Mouse (Mus musculus) limb, embryonic 13.5 days (tissue): ENCODE data around the gene Gm2244. TPM values are rescaled to one million over a fixed set of nuclear protein-coding genes. Genes with fewer than 3 reads are reported as not detected.
"Not testable (repeated sequence)": the region's sequence is repeated elsewhere in the genome, so short reads cannot be mapped to it uniquely, and the experiment has no call there.

ENCODE experiments used
- ATAC-seq: fragments of 200-750 bp; cut with Nextera tagmentation; 2 replicates; pipeline ENCODE4 v1.8.0; 2017; ENCODE audit warnings: low read depth, moderate number of reproducible peaks, moderate TSS enrichment; ENCODE audit not compliant: low FRiP score
- H3K27ac ChIP-seq: fragments of 300-500 bp; sonication (generic); 2 replicates; pipeline ENCODE4 v1.5.1; 2015; ENCODE audit warnings: inconsistent platforms, mild to moderate bottlenecking, moderate library complexity
- H3K27me3 ChIP-seq: fragments of 300-500 bp; sonication (generic); 2 replicates; pipeline ENCODE4 v1.6.1; 2015; ENCODE audit warnings: mild to moderate bottlenecking, inconsistent platforms
- H3K36me3 ChIP-seq: fragments of 300-500 bp; sonication (generic); 2 replicates; pipeline ENCODE4 v1.6.1; 2015; ENCODE audit warnings: inconsistent platforms, mild to moderate bottlenecking, moderate library complexity
- H3K4me1 ChIP-seq: fragments of 300-500 bp; sonication (generic); 2 replicates; pipeline ENCODE4 v1.6.1; 2015; ENCODE audit warnings: inconsistent platforms
- H3K4me2 ChIP-seq: fragments of 300-500 bp; sonication (generic); replicated peaks from 2 replicates; pipeline ENCODE4 v1.6.1; 2015; ENCODE audit warnings: inconsistent platforms, mild to moderate bottlenecking, moderate library complexity
- H3K4me3 ChIP-seq: fragments of 300-500 bp; sonication (generic); 2 replicates; pipeline ENCODE4 v1.5.1; 2015; ENCODE audit warnings: moderate library complexity, mild to moderate bottlenecking, inconsistent platforms
- H3K9ac ChIP-seq: fragments of 300-500 bp; sonication (generic); 2 replicates; pipeline ENCODE4 v1.6.1; 2015; ENCODE audit warnings: mild to moderate bottlenecking, inconsistent platforms
- H3K9me3 ChIP-seq: fragments of 300-500 bp; sonication (generic); 2 replicates; pipeline ENCODE4 v1.6.1; 2016; ENCODE audit warnings: inconsistent platforms
- WGBS: fragments of 180-500 bp; shearing (Covaris S2); methylation state at CpG from one replicate; pipeline ENCODE4 v1.1.7; 2015; 5-methylcytosine and 5-hydroxymethylcytosine counted together
- polyA plus RNA-seq: library from polyadenylated mRNA; unstranded; fragments of >200 nt; fragmentation: Nextera tagmentation; extraction: Ambion mirVana; gene quantifications from 2 replicates; pipeline ENCODE4 v1.2.1, GENCODE M21; 2015

Gene Gm2244
- polyA plus RNA-seq: not detected in 2 replicates

- not testable (repeated sequence) for H3K4me2 ChIP-seq, H3K4me1 ChIP-seq, ATAC-seq, H3K9me3 ChIP-seq, H3K27me3 ChIP-seq, H3K4me3 ChIP-seq, H3K36me3 ChIP-seq, H3K9ac ChIP-seq, H3K27ac ChIP-seq
- WGBS: 96% methylated on average over 1 of the region's 3 CpGs
Measured at GRCm38 (mm10) chr14:19549863-19550262, at the start of gene Gm2244. TSS of gene Gm2244 (minus strand) at chr14:19549963.

GRCm38 (mm10) chr14:19584804-19585667 lies 35.3 kb upstream of the Gm2244 start, which contains the start of gene Gm2237:
TSS of gene Gm2237 (minus strand) at chr14:19585135.
- 0% methylated on average over 15 of the region's 62 CpGs for WGBS
- not testable (repeated sequence) for H3K27me3 ChIP-seq, H3K4me1 ChIP-seq, ATAC-seq, H3K36me3 ChIP-seq, H3K9me3 ChIP-seq, H3K27ac ChIP-seq
- H3K4me3 ChIP-seq: peak within 1 kb of the TSS; percentile 49
- peak within 1 kb of the TSS; percentile 63 for H3K9ac ChIP-seq
- peak within 1 kb of the TSS; percentile 63 for H3K4me2 ChIP-seq

Other genes starting within 250 kb of the Gm2244 start
- 0.72 TPM in 1 of 2 replicates, not detected in the other for gene Gm21738, start 131.0 kb downstream of the Gm2244 start, polyA plus RNA-seq
- 2.4 and 3.5 TPM in 2 replicates for gene Gm2237, start 35.2 kb upstream of the Gm2244 start, polyA plus RNA-seq
- not detected in 2 replicates for gene Gm5458, start 52.6 kb upstream of the Gm2244 start, polyA plus RNA-seq
- 99.5 and 104 TPM in 2 replicates for gene Nid2, start 201.3 kb upstream of the Gm2244 start, polyA plus RNA-seq